Mouse (Mus musculus) spleen, adult 2 months (tissue): ENCODE measurements at regions not wholly inside any gene's neighbourhood (a gene's known extent, or its start where the extent isn't known, plus 50 kb on each side); places are given as distances from the start of the nearest gene placed in this dataset.

Experiments used
- CTCF ChIP-seq: fragments of 200-500 bp; IDR thresholded peaks from 2 replicates; pipeline ENCODE4 v1.5.1; 2011; ENCODE audit warnings: mild to moderate bottlenecking, inconsistent platforms; ENCODE audit not compliant: insufficient read depth, insufficient read length, insufficient replicate concordance; ENCODE audit errors: extremely low read depth
- POLR2A ChIP-seq: fragments of 200-500 bp; IDR thresholded peaks from 2 replicates; pipeline ENCODE4 v1.6.1; 2011; ENCODE audit warnings: low read depth, low read length, inconsistent platforms

GRCm38 (mm10) chr2:51278824-51279223 is 129.9 kb upstream of the Rnd3 start:
- TF ChIP-seq CTCF = no peak
- TF ChIP-seq POLR2A = no peak
